Mouse (Mus musculus) stomach, embryonic 15.5 days (tissue): ENCODE measurements around the gene Eppin. TPM values are rescaled to one million over a fixed set of nuclear protein-coding genes. Genes with fewer than 3 reads are reported as not detected.

Source experiments
- polyA plus RNA-seq: library from polyadenylated mRNA; unstranded; fragments of >200 nt; fragmentation: Nextera tagmentation; extraction: Ambion mirVana; gene quantifications from 2 replicates; pipeline ENCODE4 v1.2.1, GENCODE M21; 2015

The Eppin gene
- polyA plus RNA-seq, 1 experiment from 2014 or later: not detected

Other genes with a start within 250 kb of the Eppin start
- gene Slpi, start 204.5 kb downstream of the Eppin start, polyA plus RNA-seq: 5.2 and 12.0 TPM in 2 replicates
- 49.2 and 72.3 TPM in 2 replicates for gene Rbpjl, start 190.5 kb downstream of the Eppin start, polyA plus RNA-seq
- 12.4 and 14.7 TPM in 2 replicates for gene Matn4, start 188.4 kb downstream of the Eppin start, polyA plus RNA-seq
- gene Sdc4, start 149.7 kb downstream of the Eppin start, polyA plus RNA-seq: 132 and 135 TPM in 2 replicates
- gene Sys1, start 136.6 kb downstream of the Eppin start, polyA plus RNA-seq: 60.6 and 61.8 TPM in 2 replicates
- gene Gm20458, start 132.6 kb downstream of the Eppin start, polyA plus RNA-seq: 17.9 and 18.1 TPM in 2 replicates
- gene Trp53tg5, start 119.9 kb downstream of the Eppin start, polyA plus RNA-seq: 0.14 TPM in 1 of 2 replicates, not detected in the other
- 6.5 and 10.4 TPM in 2 replicates for gene Dbndd2, start 107.5 kb downstream of the Eppin start, polyA plus RNA-seq
- 67.0 and 67.5 TPM in 2 replicates for gene Pigt, start 96.1 kb downstream of the Eppin start, polyA plus RNA-seq
- gene Wfdc2, start 31.2 kb downstream of the Eppin start, polyA plus RNA-seq: 162 and 175 TPM in 2 replicates
- not detected in 2 replicates for gene Spint3, start 20.1 kb downstream of the Eppin start, polyA plus RNA-seq
- gene Wfdc6a, start 8.1 kb downstream of the Eppin start, polyA plus RNA-seq: 1.0 and 1.5 TPM in 2 replicates
- not detected in 2 replicates for gene Wfdc6b, start 19.9 kb upstream of the Eppin start, polyA plus RNA-seq
- gene Wfdc8, start 20.0 kb upstream of the Eppin start, polyA plus RNA-seq: not detected in 2 replicates
- not detected in 2 replicates for gene Wfdc16, start 45.2 kb upstream of the Eppin start, polyA plus RNA-seq
- 0.44 and 0.99 TPM in 2 replicates for gene Wfdc10, start 62.5 kb upstream of the Eppin start, polyA plus RNA-seq
- not detected in 2 replicates for gene Wfdc9, start 63.0 kb upstream of the Eppin start, polyA plus RNA-seq
- not detected in 2 replicates for gene Wfdc11, start 80.5 kb upstream of the Eppin start, polyA plus RNA-seq
- gene Wfdc13, start 91.5 kb upstream of the Eppin start, polyA plus RNA-seq: 1.9 and 3.7 TPM in 2 replicates
- gene Spint4, start 104.9 kb upstream of the Eppin start, polyA plus RNA-seq: not detected in 2 replicates
- not detected in 2 replicates for gene Spint5, start 121.7 kb upstream of the Eppin start, polyA plus RNA-seq
- 2.2 and 2.3 TPM in 2 replicates for gene Wfdc3, start 152.3 kb upstream of the Eppin start, polyA plus RNA-seq
- gene Dnttip1, start 152.4 kb upstream of the Eppin start, polyA plus RNA-seq: 60.9 and 64.7 TPM in 2 replicates
- 428 and 438 TPM in 2 replicates for gene Ube2c, start 176.3 kb upstream of the Eppin start, polyA plus RNA-seq
- gene Tnnc2, start 186.4 kb upstream of the Eppin start, polyA plus RNA-seq: 8.1 and 16.8 TPM in 2 replicates
- gene Snx21, start 192.2 kb upstream of the Eppin start, polyA plus RNA-seq: 24.6 and 24.8 TPM in 2 replicates
- 21.9 and 22.9 TPM in 2 replicates for gene Acot8, start 211.3 kb upstream of the Eppin start, polyA plus RNA-seq
- gene Zswim3, start 211.5 kb upstream of the Eppin start, polyA plus RNA-seq: 7.9 and 8.5 TPM in 2 replicates
- gene Zswim1, start 229.1 kb upstream of the Eppin start, polyA plus RNA-seq: 13.1 and 13.5 TPM in 2 replicates
- gene Spata25, start 234.9 kb upstream of the Eppin start, polyA plus RNA-seq: not detected in 2 replicates
- gene Ctsa, start 239.3 kb upstream of the Eppin start, polyA plus RNA-seq: 132 and 159 TPM in 2 replicates
- 6.2 and 6.9 TPM in 2 replicates for gene Neurl2, start 239.9 kb upstream of the Eppin start, polyA plus RNA-seq